Mouse (Mus musculus) heart, postnatal 0 days (tissue): ENCODE measurements around the gene Rarg.

Source experiments
- CTCF ChIP-seq: IDR thresholded peaks from 2 replicates; pipeline ENCODE4 v1.5.1; 2016; ENCODE audit warnings: antibody characterized with exemption, control low read depth, low read depth
- EP300 ChIP-seq: IDR thresholded peaks from 2 replicates; pipeline ENCODE4 v1.6.1; 2016; ENCODE audit warnings: antibody characterized with exemption, low read depth

GRCm38 (mm10) chr15:102210816-102211215, 46.5 kb downstream of the Rarg start:
- TF ChIP-seq CTCF (no peak), EP300 (no peak)
